Mouse (Mus musculus) MEL (cell line): ENCODE measurements around the gene Sowaha. TPM values are rescaled to one million over a fixed set of nuclear protein-coding genes. Genes with fewer than 3 reads are reported as not detected.

Source experiments
- DNase-seq: peaks from one replicate; pipeline ENCODE4 v3.0.0; 2011; ENCODE audit warnings: low read depth, low spot score
- H3K27ac ChIP-seq: 2 replicates; pipeline ENCODE4 v1.5.1; 2012; ENCODE audit warnings: low read depth, mild to moderate bottlenecking, control low read depth, low read length, moderate library complexity; ENCODE audit not compliant: control insufficient read depth
- H3K27me3 ChIP-seq, 2 experiments: fragments of 150-350 bp in 1 of 2; sonication (generic) in 1 of 2; 2 replicates each; pipeline ENCODE4 v1.6.1; 2012; ENCODE audit warnings: low read length in 2 of 2, mild to moderate bottlenecking in 2 of 2, improper control_type of control experiment in 1 of 2, moderate library complexity in 1 of 2; ENCODE audit not compliant: insufficient read depth in 2 of 2, control insufficient read depth in 1 of 2
- H3K36me3 ChIP-seq, 2 experiments: 2 replicates each; pipeline ENCODE4 v1.6.1; 2012 to 2014; ENCODE audit warnings: low read length in 2 of 2, improper control_type of control experiment in 1 of 2, inconsistent platforms in 1 of 2, mild to moderate bottlenecking in 1 of 2; ENCODE audit not compliant: insufficient read depth in 2 of 2, control insufficient read depth in 1 of 2
- H3K4me1 ChIP-seq, 2 experiments: fragments of 150-350 bp in 1 of 2; sonication (generic) in 1 of 2; 2 replicates each; pipeline ENCODE4 v1.6.1; 2012; ENCODE audit warnings: low read length in 2 of 2, improper control_type of control experiment in 1 of 2, mild to moderate bottlenecking in 1 of 2; ENCODE audit not compliant: insufficient read depth in 2 of 2, control insufficient read depth in 1 of 2
- H3K4me3 ChIP-seq, 2 experiments: fragments of 150-350 bp in 1 of 2; sonication (generic) in 1 of 2; 2 replicates each; pipeline ENCODE4 v1.5.1; 2012; ENCODE audit warnings: low read depth in 2 of 2, low read length in 2 of 2, mild to moderate bottlenecking in 2 of 2, moderate library complexity in 2 of 2, control low read depth in 1 of 2, improper control_type of control experiment in 1 of 2; ENCODE audit not compliant: control insufficient read depth in 1 of 2, insufficient read depth in 1 of 2
- H3K79me2 ChIP-seq: 2 replicates; pipeline ENCODE4 v1.6.1; 2012; ENCODE audit warnings: mild to moderate bottlenecking, low read length, moderate library complexity; ENCODE audit not compliant: control insufficient read depth, poor library complexity, insufficient read depth
- H3K9ac ChIP-seq: 2 replicates; pipeline ENCODE4 v1.6.1; 2012; ENCODE audit warnings: low read depth, mild to moderate bottlenecking, control low read depth, low read length, moderate library complexity; ENCODE audit not compliant: control insufficient read depth, poor library complexity, severe bottlenecking
- H3K9me3 ChIP-seq: fragments of 150-350 bp; sonication (generic); replicated peaks from 2 replicates; pipeline ENCODE4 v1.6.1; 2012; ENCODE audit warnings: mild to moderate bottlenecking, low read length, improper control_type of control experiment, moderate library complexity; ENCODE audit not compliant: insufficient read depth
- CHD1 ChIP-seq: IDR thresholded peaks from 2 replicates; pipeline ENCODE4 v1.6.1; 2012; ENCODE audit warnings: low read depth, mild to moderate bottlenecking, inconsistent platforms, low read length, improper control_type of control experiment
- CTCF ChIP-seq, 3 experiments: IDR thresholded peaks in 2 of 3; conservative IDR thresholded peaks in 1 of 3; 2 replicates each; pipeline ENCODE4 v1.5.1; 2011 to 2012; ENCODE audit warnings: low read length in 3 of 3, low read depth in 2 of 3, mild to moderate bottlenecking in 2 of 3, improper control_type of control experiment in 1 of 3, inconsistent platforms in 1 of 3, mixed read lengths in 1 of 3, moderate library complexity in 1 of 3; ENCODE audit not compliant: control insufficient read depth in 1 of 3, insufficient read depth in 1 of 3, poor library complexity in 1 of 3, severe bottlenecking in 1 of 3
- E2F4 ChIP-seq: IDR thresholded peaks from 2 replicates; pipeline ENCODE4 v1.6.1; 2011; ENCODE audit warnings: low read depth, low read length, improper control_type of control experiment, borderline replicate concordance
- ELF1 ChIP-seq: IDR thresholded peaks from 2 replicates; pipeline ENCODE4 v1.6.1; 2014; ENCODE audit warnings: low read depth, mild to moderate bottlenecking, inconsistent platforms, low read length, improper control_type of control experiment, moderate library complexity
- EP300 ChIP-seq, 2 experiments: IDR thresholded peaks; 2 replicates each; pipeline ENCODE4 v1.6.1; 2011; ENCODE audit warnings: improper control_type of control experiment in 2 of 2, low read length in 2 of 2, low read depth in 1 of 2, mild to moderate bottlenecking in 1 of 2
- ETS1 ChIP-seq: IDR thresholded peaks from 2 replicates; pipeline ENCODE4 v1.6.1; 2012; ENCODE audit warnings: low read depth, mild to moderate bottlenecking, inconsistent platforms, low read length, improper control_type of control experiment, moderate library complexity
- GABPA ChIP-seq: IDR thresholded peaks from 2 replicates; pipeline ENCODE4 v1.6.1; 2012; ENCODE audit warnings: low read depth, mild to moderate bottlenecking, inconsistent platforms, low read length, improper control_type of control experiment, moderate library complexity
- GATA1 ChIP-seq: IDR thresholded peaks from 2 replicates; pipeline ENCODE4 v1.6.1; 2011; ENCODE audit warnings: low read depth, low read length, improper control_type of control experiment
- HCFC1 ChIP-seq: IDR thresholded peaks from 2 replicates; pipeline ENCODE4 v1.6.1; 2012; ENCODE audit warnings: low read depth, mild to moderate bottlenecking, inconsistent platforms, low read length, improper control_type of control experiment, moderate library complexity
- KAT2A ChIP-seq: conservative IDR thresholded peaks from 2 replicates; pipeline ENCODE4 v1.6.1; 2012; ENCODE audit warnings: low read depth, low read length, improper control_type of control experiment, inconsistent platforms
- MAFK ChIP-seq: IDR thresholded peaks from 2 replicates; pipeline ENCODE4 v1.6.1; 2011; ENCODE audit warnings: low read depth, mild to moderate bottlenecking, low read length, improper control_type of control experiment, borderline replicate concordance
- MAX ChIP-seq: IDR thresholded peaks from 2 replicates; pipeline ENCODE4 v1.6.1; 2011; ENCODE audit warnings: low read length, improper control_type of control experiment
- MEF2A ChIP-seq: IDR thresholded peaks from 2 replicates; pipeline ENCODE4 v1.6.1; 2014; ENCODE audit warnings: low read depth, mild to moderate bottlenecking, inconsistent platforms, low read length, improper control_type of control experiment; ENCODE audit not compliant: poor library complexity, insufficient replicate concordance, severe bottlenecking; ENCODE audit errors: extremely low read depth
- MXI1 ChIP-seq: IDR thresholded peaks from 2 replicates; pipeline ENCODE4 v1.6.1; 2011; ENCODE audit warnings: mild to moderate bottlenecking, low read depth, low read length, improper control_type of control experiment
- MYB ChIP-seq: IDR thresholded peaks from 2 replicates; pipeline ENCODE4 v1.6.1; 2011; ENCODE audit warnings: mild to moderate bottlenecking, low read depth, low read length, improper control_type of control experiment
- MYC ChIP-seq: IDR thresholded peaks from 2 replicates; pipeline ENCODE4 v1.6.1; 2011; ENCODE audit warnings: low read depth, mild to moderate bottlenecking, low read length, improper control_type of control experiment, moderate library complexity
- NELFE ChIP-seq: IDR thresholded peaks from 2 replicates; pipeline ENCODE4 v1.6.1; 2011; ENCODE audit warnings: low read depth, low read length, improper control_type of control experiment
- POLR2A ChIP-seq, 2 experiments: IDR thresholded peaks; 2 replicates each; pipeline ENCODE4 v1.6.1; 2011 to 2012; ENCODE audit warnings: low read length in 2 of 2, mild to moderate bottlenecking in 2 of 2, control low read depth in 1 of 2, improper control_type of control experiment in 1 of 2, low read depth in 1 of 2, moderate library complexity in 1 of 2; ENCODE audit not compliant: control insufficient read depth in 1 of 2, insufficient read depth in 1 of 2, poor library complexity in 1 of 2
- POLR2AphosphoS2 ChIP-seq: IDR thresholded peaks from 2 replicates; pipeline ENCODE4 v1.6.1; 2011; ENCODE audit warnings: low read length, improper control_type of control experiment
- POLR2AphosphoS5 ChIP-seq: IDR thresholded peaks from 2 replicates; pipeline ENCODE4 v1.6.1; 2012; ENCODE audit warnings: low read depth, borderline replicate concordance, mild to moderate bottlenecking, inconsistent platforms, low read length, moderate library complexity, mixed read lengths
- SIN3A ChIP-seq: IDR thresholded peaks from 2 replicates; pipeline ENCODE4 v1.6.1; 2012; ENCODE audit warnings: low read length, improper control_type of control experiment, inconsistent platforms
- SMC3 ChIP-seq: IDR thresholded peaks from 2 replicates; pipeline ENCODE4 v1.6.1; 2011; ENCODE audit warnings: low read depth, low read length, improper control_type of control experiment
- TBP ChIP-seq: IDR thresholded peaks from 2 replicates; pipeline ENCODE4 v1.8.0; 2011; ENCODE audit warnings: low read depth, low read length, improper control_type of control experiment
- UBTF ChIP-seq: IDR thresholded peaks from 2 replicates; pipeline ENCODE4 v1.6.1; 2012; ENCODE audit warnings: low read depth, mild to moderate bottlenecking, inconsistent platforms, low read length, improper control_type of control experiment, moderate library complexity, borderline replicate concordance; ENCODE audit not compliant: insufficient read depth
- USF1 ChIP-seq: IDR thresholded peaks from 2 replicates; pipeline ENCODE4 v1.6.1; 2014; ENCODE audit warnings: low read depth, mild to moderate bottlenecking, inconsistent platforms, low read length, improper control_type of control experiment, moderate library complexity
- ZC3H11A ChIP-seq: IDR thresholded peaks from 2 replicates; pipeline ENCODE4 v1.6.1; 2012; ENCODE audit warnings: low read depth, mild to moderate bottlenecking, inconsistent platforms, low read length, improper control_type of control experiment
- ZKSCAN1 ChIP-seq: IDR thresholded peaks from 2 replicates; pipeline ENCODE4 v1.6.1; 2012; ENCODE audit warnings: low read depth, mild to moderate bottlenecking, inconsistent platforms, low read length, improper control_type of control experiment, moderate library complexity
- ZMIZ1 ChIP-seq: IDR thresholded peaks from 2 replicates; pipeline ENCODE4 v1.6.1; 2012; ENCODE audit warnings: low read depth, mild to moderate bottlenecking, inconsistent platforms, low read length, improper control_type of control experiment, moderate library complexity
- polyA plus RNA-seq, 2 experiments: library from polyadenylated mRNA; stranded (reverse) in 1 of 2; unstranded in 1 of 2; fragments of >175 nt in 1 of 2; fragments of >200 nt in 1 of 2; gene quantifications; 2 replicates each; pipeline versions ENCODE4 v1.2.1 to v1.2.4; 2012; ENCODE audit warnings: low replicate concordance in 2 of 2, low read depth in 1 of 2; ENCODE audit not compliant: insufficient read length in 2 of 2, insufficient read depth in 1 of 2, missing spikeins in 1 of 2
- total RNA-seq: library from RNA; depleted of rRNA; stranded (reverse); fragments of 300-350 nt; gene quantifications from 2 replicates; pipeline ENCODE4 v1.2.3, GENCODE M21; 2012

Sowaha gene
- total and polyA plus RNA-seq, 3 experiments = not detected

GRCm38 (mm10) chr11:53447996-53448395 lies 32.1 kb downstream of the Sowaha start:
- no peak overlapping the region for H3K4me3 ChIP-seq
- H3K79me2 ChIP-seq = no peaks in the 10 kb centered on the region
- no peak overlapping the region for H3K9ac ChIP-seq
- H3K27me3 ChIP-seq = peaks cover 20 to 22% of the 10 kb centered on the region in 2 experiments
- DNase-seq = no peak
- H3K9me3 ChIP-seq = no peaks in the 10 kb centered on the region
- H3K4me1 ChIP-seq = peaks cover 0 to 7% of the 10 kb centered on the region in 2 experiments; a peak in 2 of 4 replicates
- peaks cover 0 to 3% of the 10 kb centered on the region in 2 experiments; a peak in 2 of 4 replicates for H3K36me3 ChIP-seq
- TF ChIP-seq E2F4 = no peak
- no peak for TF ChIP-seq MAX
- TF ChIP-seq MXI1 = no peak
- TF ChIP-seq MYB = no peak
- no peak for TF ChIP-seq EP300 (IDR thresholded peaks at IDR 0.05; ENCODE audit: low read depth in 1 of 2, low read length in 2 of 2)
- no peak for TF ChIP-seq HCFC1
- no peak for TF ChIP-seq CTCF (IDR thresholded peaks at IDR 0.05 in 2 of 3, conservative IDR thresholded peaks at IDR 0.05 in 1 of 3; ENCODE audit: control insufficient read depth in 1 of 3, insufficient read depth in 1 of 3, low read depth in 2 of 3, low read length in 3 of 3, poor library complexity in 1 of 3, severe bottlenecking in 1 of 3)
- TF ChIP-seq UBTF = no peak
- TF ChIP-seq ETS1 = no peak
- no peak for TF ChIP-seq USF1
- no peak for TF ChIP-seq NELFE
- TF ChIP-seq POLR2AphosphoS2 = no peak
- no peak for TF ChIP-seq CHD1
- no peak for TF ChIP-seq GATA1
- no peak for TF ChIP-seq ZC3H11A
- no peak overlapping the region for H3K27ac ChIP-seq

- no peak overlapping the region for H3K4me3 ChIP-seq
- DNase-seq = no peak
- H3K4me1 ChIP-seq = peaks cover 0 to 13% of the 10 kb centered on the region in 2 experiments; a peak in 2 of 4 replicates
- peaks cover 9 to 14% of the 10 kb centered on the region in 2 experiments for H3K27me3 ChIP-seq
- TF ChIP-seq MAFK (no peak), POLR2A (IDR thresholded peaks at IDR 0.05; ENCODE audit: control insufficient read depth in 1 of 2, insufficient read depth in 1 of 2, low read depth in 1 of 2, low read length in 2 of 2, poor library complexity in 1 of 2) (no peak), ZKSCAN1 (no peak), GABPA (no peak), MAX (no peak), KAT2A (no peak), POLR2AphosphoS5 (no peak), SIN3A (no peak), ELF1 (no peak), EP300 (IDR thresholded peaks at IDR 0.05; ENCODE audit: low read depth in 1 of 2, low read length in 2 of 2) (no peak), E2F4 (no peak), HCFC1 (no peak), POLR2AphosphoS2 (no peak), ZMIZ1 (no peak), ZC3H11A (no peak), MYC (no peak), MEF2A (no peak), USF1 (no peak), SMC3 (no peak), TBP (no peak)
- TF ChIP-seq, all 39 proteins: peak for 0
- H3K36me3 ChIP-seq = peaks cover 0 to 5% of the 10 kb centered on the region in 2 experiments; a peak in 2 of 4 replicates
- no peak overlapping the region for H3K27ac ChIP-seq
- H3K79me2 ChIP-seq = no peaks in the 10 kb centered on the region
- H3K9ac ChIP-seq = no peak overlapping the region
- no peaks in the 10 kb centered on the region for H3K9me3 ChIP-seq
Observed at GRCm38 (mm10) chr11:53446183-53446582, 33.9 kb downstream of the Sowaha start.
